Mouse (Mus musculus): Measurements from ENCODE around the gene Nrxn3. TPM values are rescaled to one million over a fixed set of nuclear protein-coding genes. Genes with fewer than 3 reads are reported as not detected.

Nrxn3 gene
- polyA plus RNA-seq, 1 experiment from 2014 or later, result 87.0 TPM

DNA sequence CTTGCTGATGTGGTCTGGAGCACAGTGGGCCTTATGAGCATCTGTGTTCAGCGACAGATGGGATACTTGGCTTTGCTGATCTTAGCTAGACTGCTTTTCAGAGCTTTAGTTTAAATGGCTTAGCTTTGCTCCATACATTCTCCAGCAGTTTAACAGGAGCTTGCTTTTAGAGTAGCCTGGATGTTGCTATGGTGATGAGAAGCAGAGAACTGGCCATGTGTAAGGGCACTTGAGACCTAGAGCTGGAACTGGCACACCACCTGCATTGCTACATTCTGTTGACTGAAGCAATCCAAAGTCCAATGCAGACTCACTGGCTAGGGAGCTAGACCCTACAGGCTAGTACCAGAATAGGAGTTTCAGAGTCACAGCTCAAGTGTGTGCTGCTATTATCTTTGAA is 293.8 kb downstream of the Nrxn3 start:
- no peak for ATAC-seq
- peaks cover 3% of the 10 kb centered on the region; the same call in 1 of the 2 replicates for H3K4me1 ChIP-seq (ENCODE audit: control insufficient read depth, insufficient read depth, low read length)
- no peak overlapping the region for H3K4me3 ChIP-seq (ENCODE audit: low read depth, low read length)
- no peak overlapping the region for H3K4me2 ChIP-seq (ENCODE audit: low read length)
- H3K9me3 ChIP-seq (replicated peaks; ENCODE audit: control insufficient read depth, low read length, poor library complexity, severe bottlenecking), result no peaks in the 10 kb centered on the region
- H3K36me3 ChIP-seq (ENCODE audit: control insufficient read depth, insufficient read depth, low read length), result no peaks in the 10 kb centered on the region
- WGBS, result 58% methylated on average over 1 of the region's 1 CpGs
- no peak overlapping the region for H3K9ac ChIP-seq (ENCODE audit: low read depth, low read length)
- H3K27me3 ChIP-seq (ENCODE audit: control insufficient read depth, insufficient read depth, low read depth, low read length), result no peaks in the 10 kb centered on the region
- no peak overlapping the region for H3K27ac ChIP-seq (ENCODE audit: low read length)

GRCm38 (mm10) chr12:89025180-89025579 is 302.5 kb downstream of the Nrxn3 start:
- Histone ChIP-seq H3K27ac (ENCODE audit: low read length) (no peak overlapping the region), H3K36me3 (ENCODE audit: control insufficient read depth, insufficient read depth, low read length) (no peaks in the 10 kb centered on the region), H3K4me3 (ENCODE audit: low read depth, low read length) (no peak overlapping the region), H3K9ac (ENCODE audit: low read depth, low read length) (no peak overlapping the region), H3K9me3 (replicated peaks; ENCODE audit: control insufficient read depth, low read length, poor library complexity, severe bottlenecking) (no peaks in the 10 kb centered on the region), H3K4me2 (ENCODE audit: low read length) (no peak overlapping the region), H3K4me1 (ENCODE audit: control insufficient read depth, insufficient read depth, low read length) (peaks cover 6% of the 10 kb centered on the region; the same call in 1 of the 2 replicates), H3K27me3 (ENCODE audit: control insufficient read depth, insufficient read depth, low read depth, low read length) (no peaks in the 10 kb centered on the region)
- WGBS, result 95% methylated on average over 1 of the region's 1 CpGs
- no peak for ATAC-seq

GRCm38 (mm10) chr12:89035984-89036618 is 313.4 kb downstream of the Nrxn3 start:
- no peak overlapping the region for H3K4me2 ChIP-seq (ENCODE audit: low read length)
- no peaks in the 10 kb centered on the region for H3K36me3 ChIP-seq (ENCODE audit: control insufficient read depth, insufficient read depth, low read length)
- H3K9me3 ChIP-seq (replicated peaks; ENCODE audit: control insufficient read depth, low read length, poor library complexity, severe bottlenecking), result no peaks in the 10 kb centered on the region
- H3K27me3 ChIP-seq (ENCODE audit: control insufficient read depth, insufficient read depth, low read depth, low read length), result no peaks in the 10 kb centered on the region
- H3K27ac ChIP-seq (ENCODE audit: low read length), result no peak overlapping the region
- H3K4me3 ChIP-seq (ENCODE audit: low read depth, low read length), result no peak overlapping the region
- WGBS, result 49% methylated on average over 4 of the region's 4 CpGs
- no peaks in the 10 kb centered on the region for H3K4me1 ChIP-seq (ENCODE audit: control insufficient read depth, insufficient read depth, low read length)
- ATAC-seq, result no peak
- no peak overlapping the region for H3K9ac ChIP-seq (ENCODE audit: low read depth, low read length)

- Histone ChIP-seq H3K27ac (ENCODE audit: low read length) (no peak overlapping the region), H3K36me3 (ENCODE audit: control insufficient read depth, insufficient read depth, low read length) (no peaks in the 10 kb centered on the region), H3K27me3 (ENCODE audit: control insufficient read depth, insufficient read depth, low read depth, low read length) (no peaks in the 10 kb centered on the region), H3K9me3 (replicated peaks; ENCODE audit: control insufficient read depth, low read length, poor library complexity, severe bottlenecking) (no peaks in the 10 kb centered on the region), H3K4me1 (ENCODE audit: control insufficient read depth, insufficient read depth, low read length) (no peaks in the 10 kb centered on the region), H3K4me3 (ENCODE audit: low read depth, low read length) (no peak overlapping the region), H3K9ac (ENCODE audit: low read depth, low read length) (no peak overlapping the region), H3K4me2 (ENCODE audit: low read length) (no peak overlapping the region)
- ATAC-seq, result no peak
These were observed 317.5 kb downstream of the Nrxn3 start for GRCm38 (mm10) chr12:89040151-89040550.

- ATAC-seq, result no peak
- WGBS, result 56% methylated on average over 2 of the region's 2 CpGs
- Histone ChIP-seq H3K4me2 (ENCODE audit: low read length) (no peak overlapping the region), H3K4me1 (ENCODE audit: control insufficient read depth, insufficient read depth, low read length) (no peaks in the 10 kb centered on the region), H3K27me3 (ENCODE audit: control insufficient read depth, insufficient read depth, low read depth, low read length) (no peaks in the 10 kb centered on the region), H3K9me3 (replicated peaks; ENCODE audit: control insufficient read depth, low read length, poor library complexity, severe bottlenecking) (no peaks in the 10 kb centered on the region), H3K9ac (ENCODE audit: low read depth, low read length) (no peak overlapping the region), H3K36me3 (ENCODE audit: control insufficient read depth, insufficient read depth, low read length) (no peaks in the 10 kb centered on the region), H3K27ac (ENCODE audit: low read length) (no peak overlapping the region), H3K4me3 (ENCODE audit: low read depth, low read length) (no peak overlapping the region)
These were observed 318.9 kb downstream of the Nrxn3 start for GRCm38 (mm10) chr12:89041429-89042107.

DNA sequence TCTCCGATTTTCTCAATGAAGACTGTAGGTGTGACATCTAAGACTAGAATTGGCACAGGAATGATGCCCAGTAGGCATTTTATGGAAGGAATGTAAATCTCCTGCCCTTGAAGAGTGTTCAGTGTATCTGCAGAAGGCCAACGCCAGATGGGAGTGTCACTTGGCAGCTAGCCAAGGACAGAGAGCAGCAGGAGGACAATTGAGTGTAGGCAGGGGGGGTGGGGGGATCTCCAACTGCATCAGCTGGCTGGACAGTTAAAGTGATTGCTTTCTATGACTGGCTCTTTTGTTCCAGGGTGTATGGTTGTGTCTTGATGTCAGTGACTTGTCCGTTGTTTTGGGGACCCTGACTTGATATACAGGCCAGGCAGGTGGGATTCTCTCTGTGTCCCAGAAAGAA is 326.6 kb downstream of the Nrxn3 start:
- WGBS, result 32% methylated on average over 3 of the region's 3 CpGs
- Histone ChIP-seq H3K36me3 (ENCODE audit: control insufficient read depth, insufficient read depth, low read length) (no peaks in the 10 kb centered on the region), H3K4me1 (ENCODE audit: control insufficient read depth, insufficient read depth, low read length) (no peaks in the 10 kb centered on the region), H3K4me3 (ENCODE audit: low read depth, low read length) (no peak overlapping the region), H3K27me3 (ENCODE audit: control insufficient read depth, insufficient read depth, low read depth, low read length) (no peaks in the 10 kb centered on the region), H3K9me3 (replicated peaks; ENCODE audit: control insufficient read depth, low read length, poor library complexity, severe bottlenecking) (no peaks in the 10 kb centered on the region), H3K4me2 (ENCODE audit: low read length) (no peak overlapping the region), H3K27ac (ENCODE audit: low read length) (no peak overlapping the region), H3K9ac (ENCODE audit: low read depth, low read length) (no peak overlapping the region)
- ATAC-seq, result no peak

- Histone ChIP-seq H3K9me3 (replicated peaks; ENCODE audit: control insufficient read depth, low read length, poor library complexity, severe bottlenecking) (no peaks in the 10 kb centered on the region), H3K4me1 (ENCODE audit: control insufficient read depth, insufficient read depth, low read length) (no peaks in the 10 kb centered on the region), H3K4me3 (ENCODE audit: low read depth, low read length) (no peak overlapping the region), H3K36me3 (ENCODE audit: control insufficient read depth, insufficient read depth, low read length) (no peaks in the 10 kb centered on the region), H3K9ac (ENCODE audit: low read depth, low read length) (no peak overlapping the region), H3K27ac (ENCODE audit: low read length) (no peak overlapping the region), H3K27me3 (ENCODE audit: control insufficient read depth, insufficient read depth, low read depth, low read length) (no peaks in the 10 kb centered on the region), H3K4me2 (ENCODE audit: low read length) (no peak overlapping the region)
- ATAC-seq, result no peak
These were observed 327.0 kb downstream of the Nrxn3 start for GRCm38 (mm10) chr12:89049686-89050085.

- Histone ChIP-seq H3K4me1 (ENCODE audit: control insufficient read depth, insufficient read depth, low read length) (peaks cover 11% of the 10 kb centered on the region; the same call in 1 of the 2 replicates), H3K9ac (ENCODE audit: low read depth, low read length) (no peak overlapping the region), H3K27ac (ENCODE audit: low read length) (no peak overlapping the region), H3K9me3 (replicated peaks; ENCODE audit: control insufficient read depth, low read length, poor library complexity, severe bottlenecking) (no peaks in the 10 kb centered on the region), H3K27me3 (ENCODE audit: control insufficient read depth, insufficient read depth, low read depth, low read length) (no peaks in the 10 kb centered on the region), H3K4me3 (ENCODE audit: low read depth, low read length) (no peak overlapping the region), H3K4me2 (ENCODE audit: low read length) (no peak overlapping the region), H3K36me3 (ENCODE audit: control insufficient read depth, insufficient read depth, low read length) (no peaks in the 10 kb centered on the region)
- no peak for ATAC-seq
These were observed 349.8 kb downstream of the Nrxn3 start for GRCm38 (mm10) chr12:89072436-89072835.

GRCm38 (mm10) chr12:89073167-89073743 is 350.6 kb downstream of the Nrxn3 start:
- no peak for ATAC-seq
- no peak overlapping the region for H3K9ac ChIP-seq (ENCODE audit: low read depth, low read length)
- H3K4me2 ChIP-seq (ENCODE audit: low read length), result no peak overlapping the region
- WGBS, result 34% methylated on average over 5 of the region's 5 CpGs
- no peaks in the 10 kb centered on the region for H3K36me3 ChIP-seq (ENCODE audit: control insufficient read depth, insufficient read depth, low read length)
- H3K9me3 ChIP-seq (replicated peaks; ENCODE audit: control insufficient read depth, low read length, poor library complexity, severe bottlenecking), result no peaks in the 10 kb centered on the region
- H3K4me1 ChIP-seq (ENCODE audit: control insufficient read depth, insufficient read depth, low read length), result peaks cover 11% of the 10 kb centered on the region; the same call in 1 of the 2 replicates
- H3K4me3 ChIP-seq (ENCODE audit: low read depth, low read length), result no peak overlapping the region
- no peak overlapping the region for H3K27ac ChIP-seq (ENCODE audit: low read length)
- no peaks in the 10 kb centered on the region for H3K27me3 ChIP-seq (ENCODE audit: control insufficient read depth, insufficient read depth, low read depth, low read length)
